Mouse (Mus musculus) CH12.LX (cell line): Measurements from ENCODE around the gene Bcat1.

Experiments
- CHD1 ChIP-seq: IDR thresholded peaks from 2 replicates; pipeline ENCODE4 v1.6.1; 2012; ENCODE audit warnings: low read depth, low read length, improper control_type of control experiment, inconsistent platforms
- CHD2 ChIP-seq: IDR thresholded peaks from 2 replicates; pipeline ENCODE4 v1.6.1; 2011; ENCODE audit warnings: low read length, improper control_type of control experiment
- CTCF ChIP-seq, 2 experiments: IDR thresholded peaks in 1 of 2; conservative IDR thresholded peaks in 1 of 2; 2 replicates each; pipeline ENCODE4 v1.5.1; 2011 to 2012; ENCODE audit warnings: low read depth in 2 of 2, low read length in 2 of 2, improper control_type of control experiment in 1 of 2, inconsistent platforms in 1 of 2, mild to moderate bottlenecking in 1 of 2, moderate library complexity in 1 of 2
- EP300 ChIP-seq: IDR thresholded peaks from 2 replicates; pipeline ENCODE4 v1.6.1; 2011; ENCODE audit warnings: low read length, improper control_type of control experiment
- JUND ChIP-seq: conservative IDR thresholded peaks from 2 replicates; pipeline ENCODE4 v1.6.1; 2011; ENCODE audit warnings: low read depth, low read length, improper control_type of control experiment
- MYC ChIP-seq: IDR thresholded peaks from 2 replicates; pipeline ENCODE4 v1.6.1; 2011; ENCODE audit warnings: low read depth, mild to moderate bottlenecking, improper control_type of control experiment, low read length
- NRF1 ChIP-seq: IDR thresholded peaks from 2 replicates; pipeline ENCODE4 v1.6.1; 2014; ENCODE audit warnings: low read depth, mild to moderate bottlenecking, inconsistent platforms, low read length, improper control_type of control experiment, moderate library complexity
- POLR2A ChIP-seq: IDR thresholded peaks from 2 replicates; pipeline ENCODE4 v1.6.1; 2011; ENCODE audit warnings: low read depth, mild to moderate bottlenecking, improper control_type of control experiment, low read length
- RCOR1 ChIP-seq: conservative IDR thresholded peaks from 2 replicates; pipeline ENCODE4 v1.6.1; 2012; ENCODE audit warnings: low read depth, mild to moderate bottlenecking, inconsistent platforms, low read length, improper control_type of control experiment
- USF1 ChIP-seq: IDR thresholded peaks from 2 replicates; pipeline ENCODE4 v1.6.1; 2014; ENCODE audit warnings: low read depth, mild to moderate bottlenecking, inconsistent platforms, low read length, improper control_type of control experiment
- ZNF384 ChIP-seq: IDR thresholded peaks from 2 replicates; pipeline ENCODE4 v1.6.1; 2012; ENCODE audit warnings: low read depth, low read length, improper control_type of control experiment, inconsistent platforms

GRCm38 (mm10) chr6:145030587-145030986, 45.4 kb downstream of the Bcat1 start:
- TF ChIP-seq CHD1, result no peak
- TF ChIP-seq USF1, result no peak
- no peak for TF ChIP-seq CTCF (conservative IDR thresholded peaks at IDR 0.05 in 1 of 2, IDR thresholded peaks at IDR 0.05 in 1 of 2; ENCODE audit: low read depth in 2 of 2, low read length in 2 of 2)
- no peak for TF ChIP-seq POLR2A
- no peak for TF ChIP-seq EP300
- no peak for TF ChIP-seq JUND
- no peak for TF ChIP-seq NRF1
- no peak for TF ChIP-seq MYC
- TF ChIP-seq CHD2, result no peak
- no peak for TF ChIP-seq ZNF384
- no peak for TF ChIP-seq RCOR1
